Mouse (Mus musculus) c-Kit-positive CD71-positive TER-119-negative erythroid progenitor cells, embryonic 14.5 days (primary cell): Measurements from ENCODE around the gene Cyp2d10.
"Not testable (repeated sequence)": the region's sequence is repeated elsewhere in the genome, so short reads cannot be mapped to it uniquely, and the experiment has no call there.

Source experiments
- DNase-seq: peaks from one replicate; pipeline ENCODE4 v3.0.0-alpha.2; 2013; ENCODE audit warnings: low read depth

Cyp2d10 gene

DNA sequence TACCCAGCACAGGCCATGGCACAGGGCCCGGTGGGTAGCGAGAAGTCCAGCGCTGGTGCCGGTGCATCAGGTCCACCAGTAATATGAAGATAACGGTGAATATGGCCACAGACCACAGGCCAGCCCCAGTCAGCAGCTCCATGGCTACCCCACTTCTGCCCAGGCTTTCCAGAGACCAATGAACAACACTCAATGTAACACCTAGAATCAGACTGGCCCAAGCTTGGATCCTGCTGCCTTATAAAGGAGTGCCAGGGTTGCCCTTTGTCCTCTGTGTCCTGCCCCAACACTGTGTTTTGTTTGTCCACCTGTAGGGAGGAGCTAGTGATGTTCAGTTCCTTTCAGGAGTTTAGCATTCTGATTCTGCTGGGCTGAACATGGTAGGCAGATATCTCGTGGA is at the start of gene Cyp2d10:
Gene Cyp2d10, minus strand, starts transcription at position 215 of the 400 bp plus-strand sequence.
- DNase-seq, result no peak

DNA sequence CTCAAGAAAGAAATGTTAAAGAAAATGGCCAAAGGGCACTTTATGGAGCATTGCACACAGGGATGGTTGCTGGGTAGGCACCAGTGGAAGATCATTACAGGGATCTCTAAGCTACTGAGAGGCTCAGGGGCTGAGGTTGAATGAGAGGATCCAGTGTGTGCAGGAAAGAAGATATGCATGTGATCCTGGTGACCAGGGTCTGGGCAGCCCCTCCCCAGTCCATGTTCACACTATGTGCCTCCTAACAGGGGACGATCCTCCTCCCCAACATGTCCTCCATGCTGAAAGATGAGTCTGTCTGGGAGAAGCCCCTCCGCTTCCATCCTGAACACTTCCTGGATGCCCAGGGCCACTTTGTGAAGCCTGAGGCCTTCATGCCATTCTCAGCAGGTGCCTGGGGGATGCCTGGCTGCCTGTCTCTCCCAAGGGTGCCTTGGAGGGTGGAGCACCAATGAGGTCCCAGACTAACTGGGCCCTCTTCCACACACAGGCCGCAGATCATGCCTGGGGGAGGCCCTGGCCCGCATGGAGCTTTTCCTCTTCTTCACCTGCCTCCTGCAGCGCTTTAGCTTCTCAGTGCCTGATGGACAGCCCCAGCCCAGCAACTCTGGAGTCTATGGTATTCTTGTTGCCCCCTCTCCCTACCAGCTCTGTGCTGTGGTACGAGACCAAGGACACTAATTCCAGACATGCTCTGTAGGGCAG is 49.2 kb upstream of the Cyp2d10 start:
- not testable (repeated sequence) for DNase-seq

GRCm38 (mm10) chr15:82453501-82453900 is 46.5 kb upstream of the Cyp2d10 start:
- DNase-seq, result not testable (repeated sequence)

GRCm38 (mm10) chr15:82452133-82452532 is 45.1 kb upstream of the Cyp2d10 start:
- DNase-seq, result not testable (repeated sequence)

DNA sequence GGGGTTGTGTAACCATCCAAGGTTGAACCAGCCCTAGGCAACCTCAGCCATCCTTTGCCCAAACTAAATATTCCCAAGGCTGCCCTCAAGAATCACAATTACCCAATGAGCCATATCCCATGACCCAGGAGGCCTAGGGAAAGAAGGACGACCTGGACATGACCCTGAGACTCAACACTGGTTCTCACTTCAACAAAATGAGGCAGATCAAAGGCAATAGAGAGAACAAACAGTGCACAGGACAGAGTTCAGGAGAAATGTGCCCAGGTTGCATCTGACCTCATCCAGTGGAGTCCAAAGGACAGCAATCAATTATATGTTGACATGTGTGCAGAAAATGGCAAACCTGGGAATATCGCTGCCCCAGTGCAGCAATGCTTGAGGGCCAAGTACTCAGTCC is 43.0 kb upstream of the Cyp2d10 start:
- not testable (repeated sequence) for DNase-seq

GRCm38 (mm10) chr15:82445196-82445595 is 38.2 kb upstream of the Cyp2d10 start:
- no peak for DNase-seq

DNA sequence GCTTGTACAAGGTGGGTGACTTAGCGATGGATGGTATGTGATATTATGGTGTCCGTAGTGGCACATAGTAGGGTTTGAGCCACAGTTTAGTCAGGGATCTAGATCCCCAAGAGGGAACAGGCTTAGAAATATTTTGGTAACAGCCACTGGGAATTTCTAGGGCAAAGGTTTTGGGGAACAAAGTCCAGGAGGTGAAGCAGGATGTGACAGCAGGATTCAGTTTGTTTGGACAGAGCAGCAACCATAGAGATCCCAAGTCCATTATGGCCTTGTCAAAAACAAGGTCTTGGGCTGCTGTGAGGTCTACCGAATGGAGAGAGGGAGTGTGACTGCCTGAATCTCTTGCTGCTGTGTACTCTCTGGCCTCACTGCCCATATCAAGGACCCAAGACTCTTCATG is 36.7 kb upstream of the Cyp2d10 start:
- no peak for DNase-seq

DNA sequence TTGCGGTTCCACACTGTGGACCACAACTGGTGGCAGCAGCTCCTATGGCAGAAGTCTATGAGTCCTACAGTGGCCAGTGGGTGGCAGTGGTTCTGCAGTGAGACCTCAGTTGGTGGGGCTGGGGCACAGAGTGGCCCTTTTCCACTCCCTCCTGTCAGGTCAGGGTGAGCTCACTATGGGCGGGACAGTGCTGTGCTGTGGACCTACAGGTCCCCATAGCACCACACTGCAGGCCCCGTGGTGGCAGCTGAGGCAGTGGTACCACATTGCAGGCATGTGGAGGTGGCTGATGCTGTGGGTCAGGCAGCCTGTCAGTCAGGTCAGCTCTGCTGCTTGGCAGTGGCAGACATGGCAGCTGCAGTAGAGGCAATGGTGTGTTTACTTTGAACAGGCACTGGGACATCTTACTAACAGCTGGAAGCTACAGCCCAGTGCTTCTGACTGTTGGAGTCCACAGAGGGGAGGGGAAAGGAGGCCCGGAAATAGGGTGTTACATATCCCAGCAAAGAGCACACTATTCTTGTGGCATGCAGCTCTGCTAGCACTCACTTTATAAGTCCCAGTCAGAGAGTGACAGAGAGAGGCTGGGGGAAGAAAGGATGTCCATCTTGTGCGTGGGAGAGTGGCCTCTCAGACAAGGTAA is 31.1 kb upstream of the Cyp2d10 start:
- DNase-seq, result no peak

DNA sequence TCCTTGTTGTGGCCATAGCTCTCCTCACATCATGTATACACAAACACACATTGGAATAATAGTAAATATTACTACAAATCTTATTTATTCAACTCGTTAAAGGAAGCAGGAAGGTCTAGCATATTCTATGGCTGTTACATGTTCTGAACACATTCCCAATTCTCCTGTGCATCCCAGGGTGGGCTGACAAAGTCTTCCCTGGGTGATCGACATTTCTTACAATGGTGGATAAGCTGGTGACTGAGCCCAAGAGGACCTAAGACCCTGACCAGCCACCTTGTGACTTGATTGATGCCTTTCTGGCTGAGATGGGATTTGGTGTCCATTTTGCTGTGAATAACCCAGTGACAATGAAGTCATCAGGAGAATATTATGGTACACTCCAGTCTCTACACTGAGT is 28.6 kb upstream of the Cyp2d10 start:
- no peak for DNase-seq

GRCm38 (mm10) chr15:82435011-82435410 is 28.0 kb upstream of the Cyp2d10 start:
- DNase-seq, result no peak

DNA sequence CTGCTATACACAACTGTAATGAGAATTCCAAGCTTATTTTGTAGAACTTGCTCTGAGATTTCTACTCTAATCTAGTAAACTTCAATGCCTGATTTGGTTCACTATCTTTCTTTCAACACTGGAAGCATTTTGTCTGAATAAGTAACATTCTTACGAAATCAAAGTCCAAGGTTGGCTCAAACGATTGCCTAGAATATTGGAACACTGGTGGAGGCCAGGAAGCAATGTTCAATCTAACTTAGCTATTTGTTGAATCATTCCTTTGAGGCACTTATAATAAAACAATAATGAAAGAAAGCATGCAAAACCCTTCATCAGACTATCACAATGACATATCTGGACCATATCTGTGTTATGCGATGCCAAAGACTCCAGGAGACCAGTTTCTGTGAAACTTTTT is 27.5 kb upstream of the Cyp2d10 start:
- no peak for DNase-seq

DNA sequence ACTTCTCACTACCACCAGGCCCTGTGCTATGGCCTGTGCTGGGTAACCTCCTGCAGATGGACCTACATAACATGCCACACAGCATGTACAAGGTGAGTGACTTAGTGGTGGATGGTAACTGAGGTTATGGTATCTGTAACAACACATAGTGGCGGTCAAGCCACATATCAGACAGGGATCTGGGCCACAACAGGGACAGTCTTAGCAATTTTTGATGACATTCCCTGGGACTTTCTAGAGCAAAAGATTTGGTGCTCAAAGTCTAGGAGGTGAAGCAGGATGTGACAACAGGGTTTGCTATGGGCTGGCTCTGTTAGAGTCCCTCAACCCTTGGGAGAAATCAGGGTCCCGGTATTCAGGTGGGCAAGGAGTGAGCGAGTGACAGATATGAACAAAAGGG is 26.6 kb upstream of the Cyp2d10 start:
- DNase-seq, result no peak

DNA sequence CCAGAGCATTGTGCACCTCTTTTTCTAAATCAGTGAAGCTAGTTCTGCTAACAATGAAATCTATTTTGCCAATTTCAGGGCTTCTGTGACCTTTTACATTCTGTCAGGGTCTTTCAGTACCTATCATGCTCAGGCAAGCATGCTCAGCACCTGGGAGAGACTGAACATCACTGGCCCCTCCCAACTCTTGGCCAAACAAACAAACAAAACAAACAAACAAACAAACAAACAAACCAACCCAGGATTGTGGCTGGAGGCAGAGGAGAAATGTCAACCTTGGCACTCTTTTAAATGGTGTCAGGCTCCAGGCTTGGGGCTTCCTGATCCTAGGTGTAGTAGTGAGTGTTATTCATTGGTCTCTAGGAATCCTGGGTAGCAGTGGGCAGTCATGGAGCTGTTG is 26.1 kb upstream of the Cyp2d10 start, which contains the start of gene Cyp2d9:
Gene Cyp2d9, plus strand, starts transcription at position 301 of the 400 bp plus-strand sequence.
- no peak for DNase-seq

- DNase-seq, result no peak
These were observed 16.5 kb upstream of the Cyp2d10 start for GRCm38 (mm10) chr15:82423471-82423870.

DNA sequence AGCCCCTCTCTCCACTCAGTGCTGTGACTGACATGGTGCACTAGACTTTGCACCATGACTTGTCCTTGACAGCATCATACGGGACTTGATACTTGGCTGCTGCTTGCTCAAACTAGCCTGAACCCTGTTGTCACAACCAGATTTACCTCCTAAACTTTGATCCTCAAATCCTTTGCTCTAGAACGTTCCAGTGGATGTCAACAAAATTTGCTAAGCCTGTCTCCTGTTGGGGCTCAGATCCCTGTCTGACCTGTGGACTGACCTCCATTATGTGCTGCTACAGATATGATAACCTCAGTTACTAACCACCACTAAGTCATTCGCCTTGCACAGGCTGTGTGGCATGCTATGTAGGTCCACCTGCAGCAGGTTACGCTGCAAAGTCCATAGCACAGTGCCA is 15.9 kb upstream of the Cyp2d10 start:
- DNase-seq, result no peak

DNA sequence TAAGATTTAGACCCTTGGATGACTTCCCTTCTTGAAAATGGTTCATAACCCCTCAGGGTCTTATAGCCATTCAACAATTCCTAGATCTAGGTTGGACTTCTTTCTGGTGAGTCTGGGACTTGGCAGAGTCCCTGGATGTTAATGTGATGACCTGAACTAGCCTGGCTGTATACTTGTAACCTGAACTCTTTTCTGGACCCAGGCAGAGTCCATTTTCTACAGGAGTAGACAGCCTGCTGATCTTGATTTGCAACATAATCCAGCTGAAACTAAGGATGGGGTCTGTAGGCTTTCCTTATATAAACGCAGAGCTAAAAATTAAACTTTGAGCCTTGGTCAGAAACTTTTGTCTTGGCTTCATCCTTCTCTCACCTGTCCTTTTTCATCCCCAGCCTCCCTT is 11.6 kb upstream of the Cyp2d10 start:
- DNase-seq, result no peak

DNA sequence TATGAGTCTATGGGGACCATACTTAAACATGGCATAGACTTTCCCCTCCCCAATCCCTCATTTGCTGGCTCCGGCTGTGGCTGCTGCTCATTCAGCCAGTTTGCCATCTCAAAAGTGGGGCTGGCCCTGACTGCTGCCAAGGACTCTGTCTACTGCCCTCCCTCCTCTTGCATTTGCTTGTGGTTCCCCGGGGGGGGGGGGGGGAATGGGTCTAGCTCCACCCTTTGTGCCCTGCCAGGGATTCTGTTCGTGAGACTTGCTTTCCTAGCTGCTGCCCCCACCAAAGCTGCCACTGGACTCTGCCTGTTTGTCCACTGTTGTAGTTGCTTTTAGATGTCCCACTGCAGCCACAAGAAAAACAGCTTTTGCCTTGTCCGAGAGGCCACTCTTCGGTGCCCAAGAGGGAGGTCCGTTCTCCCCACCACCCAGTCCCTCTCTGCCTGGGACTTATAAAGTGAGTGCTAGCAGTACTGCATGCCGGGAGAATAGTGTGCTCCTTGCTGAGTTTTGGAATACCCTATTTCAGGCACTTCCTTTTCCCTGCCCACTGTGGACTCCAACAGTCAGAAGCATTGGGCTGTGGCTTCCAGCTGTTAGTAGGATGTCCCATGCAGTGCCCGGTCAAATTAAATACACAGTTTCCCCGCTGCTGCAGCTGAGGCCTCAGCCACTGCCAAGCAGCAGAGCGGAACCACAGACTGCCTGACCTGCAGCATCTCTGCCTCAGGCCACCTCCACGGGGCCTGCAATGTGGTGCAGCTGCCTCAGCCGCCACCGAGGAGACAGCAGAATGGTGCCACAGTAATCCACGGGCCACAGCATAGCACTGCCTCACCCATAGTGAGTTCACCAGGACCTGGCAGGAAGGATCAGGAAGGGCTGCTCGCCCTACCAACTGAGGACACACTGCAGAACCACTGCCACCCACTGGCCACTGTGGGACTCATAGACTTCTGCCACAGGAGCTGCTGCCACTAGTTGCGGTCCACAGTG is 10.1 kb upstream of the Cyp2d10 start:
- peak; percentile 10 for DNase-seq

GRCm38 (mm10) chr15:82407536-82407935 is 541 bp upstream of the Cyp2d10 start:
- no peak for DNase-seq

- DNase-seq, result no peak
These were observed 2.8 kb downstream of the Cyp2d10 start for GRCm38 (mm10) chr15:82404163-82404562.

DNA sequence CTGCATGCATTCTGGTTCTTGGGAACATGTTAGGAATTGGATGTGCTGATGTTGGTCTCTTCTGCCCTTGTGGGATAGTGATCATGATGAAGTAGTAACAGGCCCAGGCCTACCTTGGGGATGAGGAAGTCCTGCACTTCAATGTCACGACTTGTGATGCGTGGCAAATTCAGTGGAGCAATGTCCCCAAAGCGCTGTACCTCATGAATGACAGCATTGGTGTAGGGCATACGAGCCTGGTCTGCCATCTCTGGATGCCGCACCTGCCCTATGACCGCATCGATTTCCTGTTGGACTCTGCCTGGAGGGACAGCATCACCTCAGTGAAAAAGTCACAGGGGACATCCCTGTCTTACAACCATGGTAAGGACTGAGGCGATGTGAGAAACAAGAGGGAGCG is 3.4 kb downstream of the Cyp2d10 start:
- no peak for DNase-seq

DNA sequence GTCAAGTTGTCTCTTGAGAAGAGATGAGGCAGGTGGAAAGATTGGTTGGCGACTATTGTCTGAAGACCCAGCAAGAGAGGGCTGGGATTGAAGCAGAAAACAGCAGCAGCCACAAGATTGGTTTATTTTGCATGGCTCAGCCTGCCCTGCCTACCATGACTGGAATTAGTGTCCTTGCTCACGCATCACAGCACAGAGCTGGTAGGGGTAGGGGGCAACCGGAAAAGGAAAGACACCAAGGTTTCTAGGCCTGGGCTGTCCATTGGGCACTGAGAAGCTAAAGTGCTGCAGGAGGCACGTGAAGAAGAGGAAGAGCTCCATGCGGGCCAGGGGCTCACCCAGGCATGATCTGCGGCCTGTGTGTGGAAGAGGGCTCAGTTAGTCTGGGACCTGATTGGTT is 4.3 kb downstream of the Cyp2d10 start:
- DNase-seq, result no peak

DNA sequence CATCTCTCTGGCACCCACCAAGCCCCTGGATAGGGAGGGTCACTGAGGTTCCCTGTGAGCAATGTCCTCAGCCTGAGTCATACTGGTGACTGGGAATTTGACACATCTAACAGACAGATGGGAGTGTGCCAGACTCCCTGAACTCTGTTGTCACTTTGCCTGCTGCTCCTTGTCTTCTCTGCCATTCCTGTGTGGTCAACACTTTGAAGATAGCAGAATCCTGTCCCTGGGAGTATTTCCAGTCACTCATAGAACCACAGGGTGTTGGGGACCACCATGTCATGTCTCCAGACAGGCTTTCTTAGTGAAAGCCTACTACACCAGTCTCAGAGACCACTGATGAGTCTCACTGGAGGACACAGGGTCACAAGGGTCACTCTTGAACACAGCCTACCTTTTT is 4.9 kb downstream of the Cyp2d10 start:
- no peak for DNase-seq

- no peak for DNase-seq
These were observed 5.5 kb downstream of the Cyp2d10 start for GRCm38 (mm10) chr15:82401516-82401915.
